Mouse (Mus musculus) common myeloid progenitor, adult 5-6 weeks (primary cell): Measurements from ENCODE around the gene Vwc2l. TPM values are rescaled to one million over a fixed set of nuclear protein-coding genes. Genes with fewer than 3 reads are reported as not detected.

Experiments
- ATAC-seq: replicated peaks from 2 replicates; pipeline ENCODE4 v1.8.0; 2016; ENCODE audit warnings: low read depth, mild to moderate bottlenecking, moderate TSS enrichment, inconsistent platforms; ENCODE audit not compliant: poor library complexity, severe bottlenecking
- total RNA-seq: library from RNA; stranded (forward); fragments of 200-1000, 187-1606 nt; gene quantifications from 2 replicates; pipeline ENCODE4 v1.2.3, GENCODE M21; 2017

The Vwc2l gene
- total RNA-seq, 1 experiment from 2014 or later, result not detected

DNA sequence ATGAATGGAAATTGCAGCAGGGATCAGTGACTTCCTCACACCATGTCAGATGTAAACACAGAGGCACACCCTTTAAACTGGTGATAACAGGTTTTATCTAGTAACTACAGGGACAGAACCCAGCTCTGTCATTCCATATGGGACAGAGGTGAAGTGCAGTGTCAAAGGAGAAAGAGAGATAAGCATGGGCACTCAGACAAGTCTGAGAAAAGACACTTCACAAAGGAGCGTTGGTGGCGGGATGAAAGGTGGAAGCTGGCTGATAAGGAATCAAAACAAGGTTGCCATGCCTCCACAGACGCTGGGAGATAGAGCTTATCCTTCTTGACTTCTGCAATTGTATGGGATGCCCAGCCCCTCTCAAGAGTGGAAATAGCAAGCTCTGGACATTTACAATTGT, 176.8 kb downstream of the Vwc2l start:
- 0 out of 2 replicates have a peak, but pooled peaks have one; percentile 18 for ATAC-seq

DNA sequence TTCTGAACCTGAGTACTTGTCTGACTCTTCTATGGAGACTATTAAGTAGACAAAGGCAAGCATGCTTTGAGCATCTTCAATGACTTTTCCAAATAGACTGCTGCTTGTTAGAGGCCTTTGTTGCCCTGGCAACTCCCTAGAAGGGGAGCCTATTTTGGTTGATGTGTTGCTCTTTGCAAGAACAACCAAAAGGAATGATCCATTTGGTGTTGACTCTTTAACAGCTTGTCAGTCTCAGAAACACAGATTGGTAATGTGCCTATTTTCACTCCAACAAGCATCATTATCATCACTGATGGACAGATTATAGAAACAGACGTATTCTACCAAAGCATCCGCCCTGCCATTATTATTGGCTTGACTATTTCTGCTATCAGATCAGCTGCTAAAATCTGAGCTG, 181.9 kb downstream of the Vwc2l start:
- ATAC-seq, result no peak

- no peak for ATAC-seq
These were observed 185.7 kb downstream of the Vwc2l start for GRCm38 (mm10) chr1:70911235-70911634.

GRCm38 (mm10) chr1:70913071-70913470, 187.6 kb downstream of the Vwc2l start:
- no peak for ATAC-seq

GRCm38 (mm10) chr1:70918173-70919036, 192.9 kb downstream of the Vwc2l start:
- ATAC-seq, result no peak

DNA sequence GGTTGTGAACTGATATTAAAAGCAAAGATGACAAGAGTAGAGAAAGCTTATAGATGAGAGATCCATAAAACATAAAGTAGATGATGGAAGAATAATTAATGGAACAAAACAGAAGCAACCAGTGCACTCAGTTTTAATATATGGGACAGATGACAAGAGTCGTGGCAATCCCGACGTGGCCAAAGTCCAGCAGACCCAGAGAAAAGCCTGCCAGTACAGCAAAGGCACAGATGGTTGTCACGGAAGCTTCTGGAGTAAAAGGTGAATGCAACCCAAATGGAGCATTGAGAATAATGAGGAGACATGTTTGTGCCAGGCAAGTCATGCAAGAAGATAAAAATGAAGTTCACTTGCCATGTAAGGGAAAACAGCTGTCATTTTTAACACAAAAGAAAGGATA, 207.5 kb downstream of the Vwc2l start:
- no peak for ATAC-seq
